Mouse (Mus musculus) lung, embryonic 16.5 days (tissue): Measurements from ENCODE around the gene Aimp2. TPM values are rescaled to one million over a fixed set of nuclear protein-coding genes. Genes with fewer than 3 reads are reported as not detected.

Experiments used
- ATAC-seq: fragments of 200-750 bp; cut with Nextera tagmentation; 2 replicates; pipeline ENCODE4 v1.8.0; 2017; ENCODE audit warnings: low read depth, mild to moderate bottlenecking, moderate library complexity
- H3K27ac ChIP-seq: fragments of 300-500 bp; sonication (generic); 2 replicates; pipeline ENCODE4 v1.5.1; 2014; ENCODE audit warnings: mild to moderate bottlenecking, control low read depth, low read length
- H3K27me3 ChIP-seq: fragments of 300-500 bp; sonication (generic); 2 replicates; pipeline ENCODE4 v1.6.1; 2014; ENCODE audit warnings: low read depth, low read length, mixed read lengths; ENCODE audit not compliant: control insufficient read depth, insufficient read depth
- H3K36me3 ChIP-seq: fragments of 300-500 bp; sonication (generic); 2 replicates; pipeline ENCODE4 v1.6.1; 2014; ENCODE audit warnings: low read length; ENCODE audit not compliant: control insufficient read depth, insufficient read depth
- H3K4me1 ChIP-seq: fragments of 300-500 bp; sonication (generic); replicated peaks from 2 replicates; pipeline ENCODE4 v1.6.1; 2014; ENCODE audit warnings: low read length, mixed read lengths; ENCODE audit not compliant: control insufficient read depth, insufficient read depth
- H3K4me2 ChIP-seq: fragments of 300-500 bp; sonication (generic); 2 replicates; pipeline ENCODE4 v1.6.1; 2014; ENCODE audit warnings: low read depth, low read length, control low read depth
- H3K4me3 ChIP-seq: fragments of 300-500 bp; sonication (generic); 2 replicates; pipeline ENCODE4 v1.5.1; 2014; ENCODE audit warnings: mild to moderate bottlenecking, low read length, control low read depth
- H3K9ac ChIP-seq: fragments of 300-500 bp; sonication (generic); 2 replicates; pipeline ENCODE4 v1.6.1; 2014; ENCODE audit warnings: low read length, control low read depth
- H3K9me3 ChIP-seq: fragments of 300-500 bp; sonication (generic); 2 replicates; pipeline ENCODE4 v1.6.1; 2016; ENCODE audit warnings: low read length; ENCODE audit not compliant: control insufficient read depth
- WGBS: fragments of 180-500 bp; shearing (Covaris S2); extraction: QIAGEN DNeasy Blood & Tissue Kit; methylation state at CpG from one replicate; pipeline ENCODE4 v1.1.7; 2014; 5-methylcytosine and 5-hydroxymethylcytosine counted together
- polyA plus RNA-seq: library from polyadenylated mRNA; unstranded; fragments of >200 nt; fragmentation: Nextera tagmentation; extraction: Ambion mirVana; gene quantifications from 2 replicates; pipeline ENCODE4 v1.2.1, GENCODE M21; 2015

The Aimp2 gene
- polyA plus RNA-seq, 1 experiment from 2014 or later, result 79.8 TPM

DNA sequence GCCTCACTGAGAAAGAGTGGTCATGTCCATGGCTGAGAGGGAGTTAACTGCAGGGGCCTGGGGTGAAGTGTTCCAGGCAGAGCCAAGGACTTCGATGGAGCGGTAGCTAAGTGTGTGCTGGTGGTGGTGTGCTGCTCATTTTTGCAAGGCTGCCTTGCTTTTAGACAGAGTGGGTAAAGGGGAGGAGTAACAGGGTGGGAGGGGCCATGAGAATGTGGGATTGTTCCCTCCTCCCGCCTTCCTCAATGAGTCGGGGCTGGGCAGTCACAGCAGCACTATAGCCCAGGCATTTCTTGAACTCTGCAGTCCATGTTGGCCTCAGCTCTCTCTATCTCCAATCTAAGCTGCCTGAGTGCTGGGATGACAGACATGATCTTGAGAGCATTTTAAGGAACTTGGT lies 35.1 kb downstream of the Aimp2 start:
- peak; percentile 28; the same call in 1 of the 2 replicates for ATAC-seq
- H3K36me3 ChIP-seq, result peaks cover 16% of the 10 kb centered on the region

DNA sequence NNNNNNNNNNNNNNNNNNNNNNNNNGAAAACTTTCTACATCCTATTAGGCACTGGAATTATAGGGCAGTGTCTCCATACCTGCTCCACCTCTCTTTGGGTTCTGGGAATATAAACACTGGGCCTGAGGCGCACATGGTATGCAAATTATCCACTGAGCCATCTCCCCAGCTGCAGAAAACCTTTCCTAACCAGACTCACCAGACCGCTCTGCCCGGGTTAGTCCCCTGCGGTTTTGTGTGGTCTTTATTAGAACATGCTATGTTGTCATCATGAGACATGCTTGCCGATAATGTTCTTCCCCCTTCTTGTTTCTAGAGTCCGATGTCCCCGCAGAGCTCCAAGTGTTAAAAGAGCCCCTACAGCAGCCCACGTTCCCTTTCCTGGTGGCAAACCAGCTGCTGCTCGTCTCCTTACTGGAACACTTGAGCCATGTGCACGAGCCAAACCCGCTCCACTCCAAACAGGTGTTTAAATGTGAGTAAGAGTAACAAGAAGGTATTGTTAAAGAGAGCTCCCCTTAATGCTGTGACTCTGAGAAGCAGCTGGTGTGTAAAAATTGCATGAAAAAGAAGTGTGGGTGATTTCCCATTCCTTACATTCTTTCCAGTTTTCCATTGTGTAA lies 38.0 kb downstream of the Aimp2 start:
- Histone ChIP-seq H3K36me3 (peaks cover 10% of the 10 kb centered on the region), H3K27ac (no peak overlapping the region), H3K9me3 (no peaks in the 10 kb centered on the region), H3K27me3 (no peaks in the 10 kb centered on the region), H3K4me3 (no peak overlapping the region), H3K4me1 (no peaks in the 10 kb centered on the region), H3K9ac (no peak overlapping the region), H3K4me2 (no peak overlapping the region)
- 72% methylated on average over 11 of the region's 11 CpGs for WGBS
- ATAC-seq, result no peak

More for the DNA sequence above, 35.1 kb downstream of the Aimp2 start:
- WGBS, result 49% methylated on average over 4 of the region's 4 CpGs
- H3K4me1 ChIP-seq, result no peaks in the 10 kb centered on the region
- no peak overlapping the region for H3K4me3 ChIP-seq
- H3K27me3 ChIP-seq, result no peaks in the 10 kb centered on the region
- no peaks in the 10 kb centered on the region for H3K9me3 ChIP-seq
- H3K4me2 ChIP-seq, result no peak overlapping the region
- H3K9ac ChIP-seq, result no peak overlapping the region
- no peak overlapping the region for H3K27ac ChIP-seq

Other genes with a start within 250 kb of the Aimp2 start
- 14.5 and 14.7 TPM in 2 replicates for gene Usp42, start 177.6 kb downstream of the Aimp2 start, polyA plus RNA-seq
- gene Eif2ak1, start 92.1 kb downstream of the Aimp2 start, polyA plus RNA-seq, result 35.5 and 36.7 TPM in 2 replicates
- gene Ankrd61, start 12.2 kb downstream of the Aimp2 start, polyA plus RNA-seq, result 0.35 and 0.36 TPM in 2 replicates
- 22.4 and 25.9 TPM in 2 replicates for gene Pms2, start 117 bp upstream of the Aimp2 start, polyA plus RNA-seq
- gene Gm42421, start 18.3 kb upstream of the Aimp2 start, polyA plus RNA-seq, result 1.0 TPM in 1 of 2 replicates, not detected in the other
- 1.8 and 2.1 TPM in 2 replicates for gene Rsph10b, start 23.2 kb upstream of the Aimp2 start, polyA plus RNA-seq
- gene Ccz1, start 105.0 kb upstream of the Aimp2 start, polyA plus RNA-seq, result 79.3 and 82.1 TPM in 2 replicates
- gene Ocm, start 116.8 kb upstream of the Aimp2 start, polyA plus RNA-seq, result 0.24 and 0.47 TPM in 2 replicates
- gene Lmtk2, start 190.6 kb upstream of the Aimp2 start, polyA plus RNA-seq, result 3.7 TPM in 2 replicates